Mouse (Mus musculus): Measurements from ENCODE around the gene Optn.

Optn gene

DNA sequence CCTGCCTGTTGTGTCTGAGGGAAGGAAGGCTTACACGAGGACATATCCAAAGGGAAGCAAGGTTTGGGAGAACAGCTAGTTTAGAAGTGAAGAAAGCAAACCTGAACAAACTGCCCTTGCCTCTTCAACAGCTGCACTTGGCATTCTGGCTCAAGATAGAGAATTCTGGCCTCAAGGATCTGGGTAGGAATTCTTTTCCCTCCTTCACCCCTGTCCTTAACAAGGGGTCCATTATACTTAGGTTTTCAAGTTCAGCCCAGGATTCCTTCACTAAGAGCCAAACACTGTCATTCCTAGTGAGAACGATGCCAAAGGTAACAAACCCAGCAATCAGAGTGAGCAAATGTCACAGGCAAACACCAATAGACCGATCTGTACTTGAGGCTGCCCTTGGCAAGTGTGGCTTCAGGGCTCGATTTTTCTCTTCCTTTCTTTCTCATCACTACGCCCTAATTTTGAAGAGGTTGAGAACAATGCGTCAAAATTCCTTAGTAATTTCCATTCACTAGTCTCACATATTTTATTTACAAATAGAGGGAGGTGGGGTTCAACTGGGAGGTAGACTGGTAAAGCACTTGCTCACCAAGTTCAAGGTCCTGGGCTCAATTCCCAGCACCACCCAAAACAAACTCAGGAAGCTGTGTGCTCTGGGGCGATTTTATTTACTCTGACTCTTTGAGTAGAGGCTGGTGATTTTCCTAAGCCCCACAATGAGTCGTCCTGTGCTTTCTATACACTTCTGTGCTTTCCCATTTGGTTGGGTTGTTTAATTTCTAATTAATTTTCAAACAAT, 76.3 kb downstream of the Optn start:
- in situ Hi-C loops (cut with MboI, MseI): loop anchor here (5.0 kb wide), 2 partner anchors 65 to 95 kb away; no protein-coding TSS in a partner anchor

DNA sequence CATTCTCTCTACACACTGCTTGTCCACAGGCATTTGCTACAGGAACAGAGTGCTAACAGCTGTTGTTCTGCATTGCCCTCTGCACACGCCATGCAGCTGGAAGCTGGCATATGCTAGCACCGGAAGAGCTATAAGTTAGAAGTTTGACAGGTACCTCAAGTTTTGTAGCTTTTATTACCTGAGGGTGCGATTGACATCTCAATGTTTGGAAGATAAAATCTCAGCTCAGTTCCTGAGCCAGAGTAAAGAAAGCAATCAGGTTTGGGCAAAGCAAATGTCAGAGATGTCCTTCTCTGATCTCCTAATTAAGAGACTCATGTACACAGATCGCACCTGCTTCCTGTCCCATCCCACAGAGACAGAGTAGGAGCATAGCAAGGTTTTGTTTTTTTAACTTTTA, 77.1 kb downstream of the Optn start:
- in situ Hi-C loops (cut with MboI, MseI): loop anchor here (5.0 kb wide), 2 partner anchors 64 to 94 kb away; no protein-coding TSS in a partner anchor

DNA sequence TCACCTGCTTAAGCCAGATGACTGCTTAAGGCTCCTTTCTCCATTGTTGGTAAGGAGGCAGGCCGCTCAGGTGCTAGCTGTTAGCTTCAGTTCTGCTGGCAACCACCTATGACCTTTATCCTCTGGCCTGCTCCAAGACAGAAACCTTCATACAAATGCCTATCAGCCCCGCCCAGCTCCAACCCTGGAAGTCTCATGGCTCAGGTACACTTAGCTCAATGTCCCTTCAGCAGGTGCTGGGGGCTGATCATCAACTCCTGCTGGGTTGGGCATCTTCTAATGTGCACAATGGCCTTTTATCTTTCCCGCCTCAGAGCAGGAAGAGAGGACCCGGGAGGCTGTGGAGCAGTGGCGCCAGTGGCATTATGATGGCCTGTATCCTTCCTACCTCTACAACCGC, 78.9 kb downstream of the Optn start:
- in situ Hi-C loops (cut with MboI, MseI): loop anchor here (5.0 kb wide), 2 partner anchors 63 to 93 kb away; no protein-coding TSS in a partner anchor

DNA sequence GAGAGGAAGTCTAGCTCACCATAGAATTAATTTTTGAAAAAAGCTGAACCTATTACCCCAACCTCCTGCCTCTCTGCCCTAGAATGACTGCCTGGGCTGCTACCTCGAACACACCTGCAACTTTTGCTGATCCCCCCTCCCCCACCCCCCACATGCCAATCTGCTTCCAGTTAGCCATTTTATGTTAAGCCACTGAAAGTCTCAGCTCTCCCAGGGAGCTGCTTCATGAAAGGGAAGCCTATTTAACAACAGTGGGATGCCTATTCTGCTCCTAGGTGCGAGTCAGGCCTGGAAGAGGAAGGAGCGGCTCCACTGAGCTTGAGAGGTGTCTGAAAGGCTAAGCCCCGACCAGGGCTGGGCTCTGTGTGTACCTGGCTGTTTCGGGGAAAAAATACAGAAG, 79.9 kb downstream of the Optn start:
- in situ Hi-C loops (cut with MboI, MseI): no loop called here

DNA sequence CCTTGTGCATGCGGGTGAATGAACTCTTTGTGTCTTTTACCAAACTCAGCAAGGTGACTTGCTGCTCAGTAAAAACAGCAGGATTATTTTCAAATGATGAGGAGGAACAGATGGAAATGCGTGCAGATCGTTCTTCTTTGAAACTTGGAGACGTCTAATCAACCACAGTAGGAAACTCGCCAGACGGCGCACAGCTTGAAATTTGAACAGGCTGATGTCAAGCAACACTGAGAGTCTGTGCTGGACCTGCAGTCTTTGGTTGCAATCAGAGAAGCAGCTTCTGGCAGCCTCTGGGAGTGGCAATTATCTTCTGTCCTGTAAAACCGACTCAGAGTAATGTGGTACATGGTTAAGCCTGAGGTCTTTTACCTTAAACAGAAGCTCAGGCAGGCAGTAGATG, 85.8 kb downstream of the Optn start:
- in situ Hi-C loops (cut with MboI, MseI): no loop called here

DNA sequence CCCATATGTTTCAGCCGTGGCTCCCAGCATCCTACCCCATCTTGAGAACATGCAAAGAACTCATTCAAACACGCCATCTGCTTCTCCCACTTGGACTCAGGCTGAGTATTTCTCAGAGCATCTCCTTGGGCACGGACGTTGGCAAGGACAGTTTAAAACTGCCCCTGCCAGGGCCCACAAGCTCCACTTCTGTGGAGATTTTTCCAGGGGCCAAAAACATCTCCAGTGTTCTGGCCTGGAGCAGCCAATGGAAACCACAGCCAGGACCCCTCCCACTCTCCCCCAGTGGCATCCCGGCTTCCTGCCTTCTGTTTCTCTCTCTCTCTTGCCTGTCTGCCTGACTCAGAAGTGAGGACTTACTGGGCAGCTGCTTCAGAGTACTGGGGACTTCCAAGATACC, 88.0 kb downstream of the Optn start, which contains the start of gene Ucma:
Ucma (plus strand) TSS at position 316 of the 400 bp plus-strand sequence.
- in situ Hi-C loops (cut with MboI, MseI): no loop called here

Measured in regulatory T cell (primary cell).